Mouse (Mus musculus): ENCODE measurements at regions not wholly inside any gene's neighbourhood (a gene's known extent, or its start where the extent isn't known, plus 50 kb on each side); places are given as distances from the start of the nearest gene placed in this dataset.

GRCm38 (mm10) chr8:96340702-96341101, 452.4 kb upstream of the Got2 start:
- DNase-seq: no peak

GRCm38 (mm10) chr8:96318367-96318766, 430.0 kb upstream of the Got2 start:
- DNase-seq: peak; percentile 20

GRCm38 (mm10) chr8:96308989-96309718, 420.8 kb upstream of the Got2 start:
- DNase-seq: no peak

GRCm38 (mm10) chr8:96296643-96297042, 408.3 kb upstream of the Got2 start:
- DNase-seq: no peak

GRCm38 (mm10) chr8:96290740-96291139, 402.4 kb upstream of the Got2 start:
- DNase-seq: no peak

GRCm38 (mm10) chr8:96289519-96289918, 401.2 kb upstream of the Got2 start:
- no peak for DNase-seq

- peak; percentile 53 for DNase-seq
Measured at GRCm38 (mm10) chr8:96288525-96288924, 400.2 kb upstream of the Got2 start.

GRCm38 (mm10) chr8:96277479-96278138, 389.3 kb upstream of the Got2 start:
- peak; percentile 16 for DNase-seq

- DNase-seq: no peak
Measured at GRCm38 (mm10) chr8:96277058-96277457, 388.7 kb upstream of the Got2 start.

- DNase-seq: no peak
Measured at GRCm38 (mm10) chr8:96256294-96256693, 367.9 kb upstream of the Got2 start.

- DNase-seq: no peak
Measured at GRCm38 (mm10) chr8:96255811-96256210, 367.5 kb upstream of the Got2 start.

- DNase-seq: no peak
Measured at GRCm38 (mm10) chr8:96246017-96246416, 357.7 kb upstream of the Got2 start.

- no peak for DNase-seq
Measured at GRCm38 (mm10) chr8:96244549-96245152, 356.3 kb upstream of the Got2 start.

GRCm38 (mm10) chr8:96238406-96238805, 350.1 kb upstream of the Got2 start:
- DNase-seq: no peak

- DNase-seq: no peak
Measured at GRCm38 (mm10) chr8:96237940-96238339, 349.6 kb upstream of the Got2 start.

- DNase-seq: peak; percentile 50
Measured at GRCm38 (mm10) chr8:96230412-96230811, 342.1 kb upstream of the Got2 start.
